Mouse (Mus musculus) R1 (cell line): ENCODE measurements around the gene Gpr182.

Source experiments
- DNase-seq: peaks from one replicate; pipeline ENCODE4 v3.0.0-alpha.2; 2018; ENCODE audit warnings: low read depth, low spot score

The Gpr182 gene

DNA sequence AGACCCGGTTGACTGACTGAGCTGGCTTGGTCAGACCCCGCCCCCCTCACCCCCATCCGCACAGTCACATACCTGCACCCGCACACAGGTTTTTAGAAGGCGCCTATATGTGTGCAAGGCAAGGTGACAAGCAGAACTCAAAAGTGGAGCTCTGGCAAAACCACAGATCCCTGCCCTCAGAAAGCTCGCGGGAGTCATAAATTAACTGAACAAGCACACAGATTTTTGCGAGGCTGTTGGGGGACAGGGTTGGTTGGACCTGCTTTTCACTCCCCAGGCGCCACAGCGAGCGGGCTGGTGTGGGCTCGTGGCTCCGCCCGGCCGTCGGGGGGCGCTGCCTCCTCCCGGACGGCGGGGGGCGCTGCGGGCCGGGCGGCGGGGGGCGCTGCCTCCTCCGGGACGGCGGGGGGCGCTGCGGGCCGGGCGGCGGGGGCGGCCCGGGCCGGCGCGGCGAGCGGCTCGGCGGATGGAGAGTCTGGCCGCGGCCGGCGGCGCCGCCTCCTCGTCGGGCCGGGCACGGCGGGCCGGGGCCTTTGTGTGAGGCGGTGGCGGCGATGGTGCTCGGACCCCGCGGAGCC is 12.4 kb downstream of the Gpr182 start, which contains the start of gene Zbtb39:
Gene Zbtb39 (plus strand): TSS at position 456 of the 578 bp plus-strand sequence.
- DNase-seq, result peak; percentile 82

DNA sequence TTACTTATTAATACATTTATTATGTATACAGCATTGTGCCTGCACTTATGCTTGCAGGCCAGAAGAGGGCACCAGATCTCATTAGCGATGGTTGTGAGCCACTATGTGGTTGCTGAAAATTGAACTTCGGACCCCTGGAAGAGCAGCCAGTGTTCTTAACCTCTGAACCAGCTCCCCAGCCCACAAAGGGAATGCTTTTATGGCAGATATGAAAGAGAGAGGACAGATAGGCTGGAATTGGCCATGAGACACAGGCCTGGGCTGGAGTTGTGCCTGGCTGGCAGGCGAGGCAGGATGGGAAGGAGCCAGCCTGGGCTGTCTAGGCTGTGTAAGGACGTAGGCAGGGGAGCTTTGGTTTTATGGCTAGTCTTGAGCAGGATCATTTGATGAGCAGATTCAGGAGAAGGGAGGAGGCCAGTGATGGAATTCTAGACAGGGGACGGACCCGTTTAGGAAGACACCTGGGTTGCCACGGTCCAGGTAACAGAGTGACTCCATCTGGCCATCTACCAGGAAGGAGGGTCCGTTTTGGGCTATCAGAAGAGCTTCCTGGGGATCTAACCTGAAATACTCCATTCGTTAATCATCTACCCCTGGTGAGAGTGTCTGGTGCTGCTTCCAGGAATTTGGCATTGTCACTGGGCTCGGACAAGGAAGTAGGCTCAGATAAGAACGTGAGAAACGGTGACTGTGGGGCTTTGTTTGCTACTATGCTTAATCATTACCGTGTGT is 13.2 kb downstream of the Gpr182 start:
- peak; percentile 64 for DNase-seq

DNA sequence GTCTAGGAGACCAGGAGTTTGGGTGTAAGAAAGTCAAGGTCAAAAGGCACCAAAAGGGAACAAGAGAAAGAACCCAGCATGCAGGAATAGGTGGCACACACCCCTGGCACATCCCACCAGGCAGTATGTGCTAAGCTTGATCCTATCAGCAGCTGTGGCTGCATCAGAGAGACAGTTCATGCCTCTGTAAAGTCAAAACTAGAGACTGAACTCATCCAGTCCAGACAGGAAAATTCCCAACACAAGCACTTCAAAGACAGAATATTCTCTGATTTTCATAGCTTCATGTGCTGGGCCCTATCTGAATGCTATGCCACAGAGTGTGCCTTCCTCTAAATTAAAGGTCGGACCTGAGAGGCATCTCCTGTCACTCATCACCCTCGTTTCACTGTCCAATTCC is 14.0 kb downstream of the Gpr182 start:
- no peak for DNase-seq

DNA sequence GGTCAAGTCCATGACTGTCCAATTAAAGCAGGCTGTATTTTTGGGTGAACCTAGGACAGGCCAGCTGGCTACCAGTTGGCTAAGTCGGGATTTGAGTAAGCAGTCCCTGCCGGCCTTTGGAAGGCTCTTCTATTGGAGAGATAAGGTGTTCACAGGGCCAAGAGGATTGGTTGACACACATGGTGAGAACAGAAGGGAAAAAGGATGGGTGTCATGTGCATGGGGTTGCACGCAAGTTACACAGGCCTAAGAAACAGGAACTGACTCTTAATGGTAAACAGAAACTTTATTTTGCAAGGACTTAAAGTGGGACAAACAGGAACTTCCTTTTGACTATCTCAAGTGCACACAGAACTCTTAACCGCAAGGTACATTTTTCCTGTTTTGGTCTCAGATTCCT is 14.6 kb downstream of the Gpr182 start:
- no peak for DNase-seq

DNA sequence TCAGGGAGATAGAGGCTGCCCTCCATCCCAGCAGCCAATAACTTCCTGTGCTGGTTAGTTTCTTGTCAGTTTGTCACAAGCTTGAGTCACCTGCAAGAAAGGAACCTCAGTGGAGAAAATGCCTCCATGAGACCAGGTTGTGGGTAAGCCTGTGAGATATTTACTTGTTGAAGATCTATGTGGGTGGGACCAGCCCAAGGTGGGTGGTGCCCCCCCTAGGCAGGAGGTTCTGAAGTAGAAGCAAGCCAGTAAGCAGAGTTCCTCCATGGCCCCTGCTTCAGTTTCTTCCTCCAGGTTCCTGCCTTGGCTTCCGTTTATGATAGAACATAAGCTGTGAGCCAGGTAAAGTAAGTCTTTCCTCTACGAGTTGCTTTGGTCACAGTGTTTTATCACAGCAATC is 15.3 kb downstream of the Gpr182 start:
- DNase-seq, result no peak

DNA sequence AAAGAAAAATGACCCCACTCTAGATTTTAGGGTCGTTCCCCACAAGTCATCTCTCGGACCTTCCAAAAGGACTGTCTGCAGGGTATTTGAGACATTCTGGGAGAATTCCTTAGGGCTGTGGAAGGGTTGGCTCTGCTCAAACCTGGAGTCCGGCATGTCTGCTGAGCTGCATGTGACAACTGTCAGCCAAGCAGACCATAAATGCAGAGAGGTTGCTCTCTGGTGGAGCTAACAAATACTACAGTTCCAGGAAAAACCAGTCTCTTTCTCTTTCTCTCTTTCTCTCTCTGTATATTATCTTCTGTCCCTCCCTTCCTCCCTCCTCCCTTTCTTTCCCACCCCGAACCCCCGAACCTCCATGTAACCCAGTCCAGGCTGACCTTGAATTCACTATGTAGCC is 17.1 kb downstream of the Gpr182 start:
- no peak for DNase-seq

DNA sequence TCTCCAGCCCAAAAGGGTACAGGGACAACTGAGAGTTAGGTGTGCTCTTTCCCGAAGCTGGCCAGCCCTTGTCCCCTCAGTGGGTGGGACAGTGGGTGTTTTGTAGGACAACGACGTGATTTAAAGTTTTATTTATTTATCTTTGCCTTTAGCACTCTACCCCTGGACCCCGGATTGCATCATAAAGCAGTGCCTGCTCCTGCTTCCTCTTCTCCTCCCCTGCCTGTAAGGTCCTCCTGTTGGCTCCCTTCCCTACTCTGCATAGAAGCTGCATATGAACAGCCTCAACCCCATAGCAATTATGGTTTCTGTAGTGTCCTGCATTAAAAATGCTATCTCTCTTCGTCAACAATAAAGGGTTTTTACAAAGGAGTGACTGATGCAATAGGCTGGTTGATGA is 20.1 kb downstream of the Gpr182 start:
- no peak for DNase-seq

DNA sequence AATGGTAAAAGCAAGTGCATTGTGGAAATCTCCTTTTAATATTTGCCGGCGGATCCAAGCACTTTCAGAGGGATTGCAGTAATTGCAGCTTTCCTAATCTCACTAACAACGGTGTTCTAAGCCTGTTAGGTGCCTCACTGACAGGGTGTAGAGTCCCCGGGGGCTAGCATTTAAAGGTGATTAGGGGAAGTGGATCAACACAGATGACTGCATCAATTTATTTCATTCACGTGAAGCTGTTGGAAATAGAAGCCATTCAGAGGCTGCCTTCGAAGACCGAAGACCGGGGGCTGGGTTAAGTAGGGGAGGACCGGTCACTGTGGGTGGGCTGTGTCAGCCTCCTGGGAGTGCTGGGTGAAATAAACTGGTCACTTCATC is 20.6 kb downstream of the Gpr182 start:
- DNase-seq, result no peak

DNA sequence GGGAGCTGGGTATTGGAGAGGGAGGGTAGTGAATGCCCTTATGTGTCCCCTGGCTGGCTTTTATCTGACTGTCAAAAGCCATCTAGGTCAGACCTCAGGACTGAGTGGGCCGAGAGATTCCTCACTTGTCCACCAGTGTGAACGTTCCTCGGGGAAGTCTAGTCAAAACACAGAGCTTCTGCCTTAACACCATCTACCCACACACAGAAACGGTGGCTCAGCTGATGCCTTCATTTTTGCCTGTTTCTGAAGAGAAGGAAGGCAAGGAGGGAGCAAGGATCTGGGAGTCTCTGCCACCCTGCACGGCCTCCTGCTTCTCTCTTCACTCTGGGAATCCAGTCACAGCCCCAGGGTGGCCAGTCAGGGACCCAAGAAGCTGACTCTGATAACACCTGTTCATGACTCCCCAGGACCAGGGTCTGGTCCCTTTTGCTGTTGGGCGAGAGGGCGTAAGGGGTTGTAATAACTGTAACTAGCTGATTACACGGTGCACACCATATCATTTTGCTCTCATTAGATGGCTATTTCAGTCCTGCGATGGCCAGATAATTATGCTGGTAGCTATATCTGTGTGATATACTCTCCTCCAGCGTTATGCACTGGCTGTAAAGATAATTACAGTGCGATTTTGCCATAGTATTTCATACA is 21.1 kb downstream of the Gpr182 start:
- no peak for DNase-seq

DNA sequence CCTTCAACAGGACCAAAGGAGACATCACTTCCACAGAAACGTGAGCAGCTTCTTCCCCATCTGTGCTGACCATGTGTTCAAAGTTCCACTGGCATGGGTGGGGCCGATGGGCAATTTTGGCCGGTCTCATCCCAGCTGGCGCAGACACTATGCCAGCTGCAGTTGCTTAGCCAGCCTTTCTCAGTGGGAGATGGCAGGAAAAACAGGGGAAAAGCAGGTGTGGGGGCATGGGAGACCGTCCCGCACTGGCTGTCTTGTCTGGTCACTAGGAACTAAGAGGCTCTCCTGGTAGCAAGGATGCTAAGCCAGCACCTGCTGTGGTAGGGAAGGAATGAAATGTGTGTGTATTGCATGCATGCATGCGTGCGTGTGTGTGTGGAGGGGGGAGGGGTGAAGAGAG is 23.1 kb downstream of the Gpr182 start:
- DNase-seq, result no peak

DNA sequence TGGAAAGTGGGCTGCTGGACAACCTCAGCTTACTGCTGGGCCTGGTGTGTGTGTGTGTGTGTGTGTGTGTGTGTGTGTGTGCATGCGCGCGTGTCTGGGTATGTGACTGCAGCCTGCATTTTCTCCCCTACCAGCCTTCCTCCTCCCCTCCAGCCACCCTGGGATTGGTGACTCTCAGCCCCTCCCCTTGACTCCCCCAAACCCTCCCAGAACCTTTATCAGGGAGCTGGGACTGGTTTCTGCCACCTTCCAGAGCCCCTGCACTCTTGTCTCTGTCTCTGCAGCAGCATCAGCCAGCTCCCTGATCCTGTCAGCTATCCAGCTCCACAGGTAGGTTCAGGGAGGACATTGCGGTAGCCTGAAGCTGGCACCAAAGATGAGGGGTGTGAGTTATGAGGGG is 26.4 kb downstream of the Gpr182 start:
- no peak for DNase-seq

DNA sequence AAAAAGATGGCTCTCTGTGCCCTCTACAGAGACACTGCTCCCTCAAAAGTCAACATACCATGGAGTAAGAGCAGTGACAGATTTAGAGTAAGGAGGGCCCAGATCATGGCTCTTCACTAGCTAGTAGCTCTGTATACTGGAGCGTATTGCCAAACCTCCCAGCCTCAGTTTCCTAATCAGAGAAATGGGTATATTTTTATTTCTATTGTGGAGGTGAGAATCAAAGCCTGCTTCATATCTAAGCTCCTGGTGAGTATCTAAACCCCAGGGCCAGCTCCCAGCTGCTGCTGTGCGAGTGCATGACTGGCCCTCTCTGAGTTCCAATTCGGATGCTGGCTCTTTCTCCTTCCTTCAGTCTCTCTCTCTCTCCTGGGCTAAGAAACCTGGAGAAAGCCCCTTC is 27.4 kb downstream of the Gpr182 start, which contains the start of gene Tac2:
Gene Tac2 (plus strand): TSS at position 301 of the 400 bp plus-strand sequence.
- DNase-seq, result no peak

DNA sequence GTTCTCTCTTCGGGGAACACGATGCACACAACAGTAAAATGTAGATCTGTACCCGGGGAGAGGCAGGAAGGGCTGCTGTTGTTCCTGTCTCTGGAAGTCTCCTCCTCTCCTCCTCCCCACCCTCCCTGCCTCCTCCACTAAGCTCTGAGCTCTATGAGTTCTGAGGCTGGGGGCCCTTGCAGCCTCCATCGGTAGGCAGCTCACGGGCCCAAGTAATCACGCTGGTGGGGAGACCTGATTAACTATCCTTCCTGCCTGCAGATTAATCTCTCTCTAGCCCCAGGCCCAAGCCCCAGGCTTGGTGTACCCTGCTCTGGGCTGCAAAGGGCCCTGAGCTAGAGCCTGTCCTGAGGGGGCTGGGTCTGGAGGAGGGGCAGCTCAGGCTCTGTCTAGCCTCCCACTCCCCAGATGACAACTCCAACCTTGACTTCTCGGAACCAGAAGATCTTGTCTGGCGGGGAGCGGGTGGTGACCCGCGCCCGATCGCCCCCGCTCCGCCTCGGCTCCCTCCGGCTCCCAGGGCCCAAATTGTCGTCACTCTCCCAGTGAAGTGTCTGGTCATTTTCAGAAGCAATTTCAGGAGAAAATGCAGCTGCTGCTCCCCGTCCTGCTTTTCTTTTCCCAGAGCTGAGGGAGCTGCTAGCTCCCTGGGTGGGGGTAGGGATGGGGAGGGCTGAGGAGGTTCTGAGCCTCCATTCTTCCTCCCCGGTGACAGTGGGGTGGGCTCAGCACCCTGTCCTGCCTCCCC is 29.7 kb downstream of the Gpr182 start:
- no peak for DNase-seq

DNA sequence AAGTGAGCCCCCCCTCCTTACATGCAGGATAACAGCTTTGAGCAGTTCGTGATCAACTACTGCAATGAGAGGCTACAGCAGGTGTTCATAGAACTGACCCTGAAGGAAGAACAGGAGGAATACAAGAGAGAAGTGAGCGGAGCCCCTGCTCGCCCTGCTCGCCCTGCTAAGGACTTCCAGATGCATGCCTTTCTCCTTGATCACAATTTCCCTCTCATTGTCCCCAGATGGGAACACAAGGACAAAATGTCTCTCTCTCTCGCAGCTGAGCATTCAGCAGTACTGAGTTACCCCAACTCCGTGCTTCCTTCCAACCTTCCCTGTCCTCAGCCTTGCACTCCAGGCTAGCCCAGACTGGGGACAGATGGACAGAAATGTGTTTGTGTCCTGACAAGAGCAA is 38.8 kb downstream of the Gpr182 start:
- DNase-seq, result no peak

DNA sequence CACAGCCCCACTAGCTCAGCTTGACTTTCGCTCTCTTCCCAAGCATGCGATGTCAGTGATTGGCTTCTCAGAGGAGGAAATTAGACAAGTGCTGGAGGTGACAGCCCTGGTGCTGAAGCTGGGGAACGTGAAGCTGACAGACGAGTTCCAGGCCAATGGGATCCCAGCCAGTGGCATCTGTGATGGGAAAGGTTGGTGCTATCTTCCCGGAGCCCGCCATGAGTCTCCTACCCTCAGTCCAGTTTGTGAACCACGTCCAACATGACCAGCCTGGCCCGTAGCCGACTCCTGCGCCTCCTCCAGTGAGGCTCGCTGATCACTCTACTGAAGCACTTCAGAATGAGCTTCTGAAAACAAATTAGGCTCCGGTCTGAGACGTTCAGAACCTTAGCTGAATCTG is 41.2 kb downstream of the Gpr182 start:
- no peak for DNase-seq

DNA sequence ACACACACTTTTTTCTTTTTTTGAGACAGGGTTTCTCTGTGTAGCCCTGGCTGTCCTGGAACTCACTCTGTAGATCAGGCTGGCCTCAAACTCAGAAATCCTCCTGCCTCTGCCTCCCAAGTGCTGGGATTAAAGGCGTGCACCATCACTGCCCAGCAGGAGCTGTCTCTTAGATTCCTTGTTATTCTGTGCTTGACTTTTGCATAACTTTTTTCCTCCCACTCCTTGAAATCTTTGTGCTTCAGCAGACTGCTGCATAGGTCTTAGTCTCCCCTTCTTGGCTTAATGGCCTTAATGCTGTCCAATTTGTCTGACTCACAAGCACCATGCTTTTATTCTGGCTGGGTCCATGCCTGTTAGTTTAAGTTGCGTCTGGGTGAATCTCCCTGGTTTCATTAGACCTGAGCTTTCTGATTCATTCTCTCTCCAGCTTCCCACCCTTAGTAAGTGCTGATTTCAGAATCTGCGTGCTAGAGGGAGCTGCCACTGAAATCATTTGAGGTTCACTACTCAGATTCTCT is 42.6 kb downstream of the Gpr182 start:
- peak; percentile 55 for DNase-seq

DNA sequence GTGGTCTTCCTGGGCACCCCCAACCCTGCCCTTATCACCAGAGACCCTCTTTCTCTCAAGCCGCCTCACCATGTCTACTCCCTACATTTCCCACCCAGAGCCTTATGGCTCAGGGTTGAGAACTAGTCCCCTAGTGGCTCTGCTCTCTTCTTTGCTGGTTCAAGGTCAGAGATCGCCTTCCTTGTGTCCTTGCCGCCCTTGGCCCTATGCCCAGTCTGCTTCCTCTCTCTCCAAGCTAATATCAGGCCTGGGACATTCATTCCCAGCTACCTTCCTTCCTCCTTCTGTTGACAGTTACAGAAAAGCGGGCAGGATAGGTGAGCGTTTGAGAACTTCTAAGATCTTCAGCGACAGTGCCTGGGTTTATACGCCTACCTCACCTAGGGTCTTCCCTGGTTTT is 43.8 kb downstream of the Gpr182 start:
- no peak for DNase-seq

DNA sequence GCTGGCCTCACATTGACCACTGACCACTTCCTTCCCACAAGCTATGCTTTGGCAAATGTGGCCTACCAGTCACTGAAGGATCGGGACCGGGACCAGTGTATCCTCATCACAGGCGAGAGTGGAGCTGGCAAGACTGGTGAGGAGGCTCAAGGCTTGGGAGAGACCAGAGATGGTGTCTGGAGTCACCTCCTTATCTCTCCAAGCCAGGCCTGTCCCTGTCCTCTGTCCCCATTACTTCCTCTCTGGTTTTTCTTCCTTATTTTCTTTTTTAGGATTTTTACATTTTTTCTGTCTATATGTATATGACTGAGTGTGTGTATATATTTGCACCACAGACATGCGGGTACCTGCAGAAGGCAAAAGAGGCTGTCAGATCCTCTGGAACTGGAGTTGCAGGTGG is 45.7 kb downstream of the Gpr182 start:
- DNase-seq, result no peak

DNA sequence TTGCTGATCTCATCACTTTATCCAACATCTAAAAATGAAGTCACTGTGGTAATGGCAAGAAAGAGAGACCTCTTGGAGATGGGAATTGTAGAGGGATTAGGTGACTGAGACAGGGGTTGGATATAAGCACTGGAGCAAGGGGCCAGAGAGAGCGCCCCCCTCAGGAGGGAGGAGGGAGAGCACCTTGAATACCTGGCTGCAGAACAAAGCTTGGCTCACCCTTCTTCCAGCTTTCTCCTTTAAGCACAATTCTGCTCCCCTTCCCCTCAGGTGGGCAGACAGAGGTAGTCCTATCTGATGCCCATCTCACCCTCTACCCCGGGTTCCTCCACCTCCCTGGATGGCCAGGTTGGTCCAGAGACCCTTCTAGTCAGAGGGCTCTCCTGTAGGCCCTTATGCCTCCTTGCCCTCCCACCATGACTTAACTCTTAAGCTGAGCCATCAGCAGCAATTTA is 46.7 kb downstream of the Gpr182 start, which contains the start of gene Myo1a:
Gene Myo1a (plus strand): TSS at position 405 of the 455 bp plus-strand sequence.
- DNase-seq, result no peak

DNA sequence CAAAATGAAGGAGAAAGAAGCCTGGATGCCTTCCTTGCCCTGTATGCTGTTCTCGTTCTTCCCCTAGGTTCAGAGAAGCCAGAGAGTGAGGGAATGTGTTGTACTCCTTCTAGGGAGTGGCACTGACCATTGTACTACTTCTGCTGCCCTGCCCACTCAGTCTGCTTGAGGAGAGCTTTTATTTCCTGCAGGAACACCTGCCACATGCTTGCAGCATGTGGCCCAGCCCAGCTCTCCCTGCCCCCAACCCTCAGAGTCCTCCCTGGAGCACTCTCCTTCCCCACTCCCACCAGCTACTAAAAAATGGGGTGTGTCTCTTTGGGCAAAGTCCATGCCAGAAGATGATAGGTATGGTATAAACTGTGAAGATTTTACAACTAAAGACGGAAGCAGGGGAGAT is 47.2 kb downstream of the Gpr182 start:
- no peak for DNase-seq

DNA sequence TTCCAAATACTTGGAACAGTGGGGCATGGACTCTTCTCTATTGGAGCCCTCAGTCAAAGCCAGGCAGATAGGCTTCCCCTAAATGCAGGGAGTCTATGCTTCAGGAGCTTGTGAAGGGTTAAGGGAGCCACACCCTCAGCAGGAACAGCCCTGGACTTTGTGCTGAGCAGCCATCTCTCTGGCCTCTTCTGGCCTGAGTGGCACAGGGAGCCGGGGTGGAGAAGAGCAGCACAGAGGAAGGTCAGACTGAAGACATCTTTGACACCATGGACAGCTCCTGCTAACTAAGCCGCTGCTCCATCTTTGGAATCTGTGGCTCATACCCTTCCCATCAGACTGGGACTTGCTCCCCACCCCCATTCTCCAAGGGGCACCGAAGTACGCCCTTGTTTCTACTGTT is 48.2 kb downstream of the Gpr182 start:
- DNase-seq, result peak; percentile 74

DNA sequence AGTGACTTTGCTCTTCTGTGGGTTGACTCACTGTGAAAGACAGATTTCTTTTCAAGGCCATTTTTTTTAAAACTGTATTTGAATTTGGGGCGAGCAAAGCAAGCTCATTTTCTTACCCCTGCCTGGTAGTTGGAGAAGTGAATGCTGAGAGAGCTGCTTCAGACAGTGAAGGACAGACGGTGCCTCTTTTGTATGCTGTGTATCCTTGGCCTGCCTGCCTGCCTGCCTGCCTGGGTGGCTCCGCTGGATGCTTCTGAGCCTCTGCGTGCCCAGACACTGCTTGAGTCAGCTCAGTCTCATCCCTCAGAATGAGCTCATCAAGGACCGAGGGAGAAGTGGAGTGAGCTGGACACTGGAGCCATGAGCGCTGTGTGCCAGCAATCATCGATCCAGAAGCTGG is 52.6 kb downstream of the Gpr182 start:
- no peak for DNase-seq
